Mouse (Mus musculus) forebrain, embryonic 14.5 days (tissue): ENCODE measurements around the gene Bpifb9a. TPM values are rescaled to one million over a fixed set of nuclear protein-coding genes. Genes with fewer than 3 reads are reported as not detected.
"Not testable (repeated sequence)": the region's sequence is repeated elsewhere in the genome, so short reads cannot be mapped to it uniquely, and the experiment has no call there.

Experiments
- ATAC-seq: fragments of 200-750 bp; cut with Nextera tagmentation; 2 replicates; pipeline ENCODE4 v1.8.0; 2017; ENCODE audit warnings: mild to moderate bottlenecking, moderate library complexity
- DNase-seq: peaks from one replicate; pipeline ENCODE4 v3.0.0-alpha.2; 2015; ENCODE audit warnings: low spot score
- H3K27ac ChIP-seq: fragments of 300-500 bp; sonication (generic); 2 replicates; pipeline ENCODE4 v1.5.1; 2014; ENCODE audit warnings: low read depth, mild to moderate bottlenecking, control low read depth, low read length, moderate library complexity
- H3K27me3 ChIP-seq: fragments of 300-500 bp; sonication (generic); replicated peaks from 2 replicates; pipeline ENCODE4 v1.6.1; 2014; ENCODE audit warnings: low read length, control low read depth, mixed read lengths; ENCODE audit not compliant: control insufficient read depth, insufficient read depth
- H3K36me3 ChIP-seq: fragments of 300-500 bp; sonication (generic); 2 replicates; pipeline ENCODE4 v1.6.1; 2014; ENCODE audit warnings: low read length, control low read depth; ENCODE audit not compliant: control insufficient read depth, insufficient read depth
- H3K4me1 ChIP-seq: fragments of 300-500 bp; sonication (generic); 2 replicates; pipeline ENCODE4 v1.6.1; 2014; ENCODE audit warnings: antibody characterized with exemption, low read length, control low read depth; ENCODE audit not compliant: control insufficient read depth, insufficient read depth
- H3K4me2 ChIP-seq: fragments of 300-500 bp; sonication (generic); 2 replicates; pipeline ENCODE4 v1.6.1; 2014; ENCODE audit warnings: mild to moderate bottlenecking, control low read depth, low read length
- H3K4me3 ChIP-seq: fragments of 300-500 bp; sonication (generic); 2 replicates; pipeline ENCODE4 v1.5.1; 2014; ENCODE audit warnings: low read depth, low read length, control low read depth
- H3K9ac ChIP-seq: fragments of 300-500 bp; sonication (generic); 2 replicates; pipeline ENCODE4 v1.6.1; 2014; ENCODE audit warnings: mild to moderate bottlenecking, low read length, control low read depth, moderate library complexity
- H3K9me3 ChIP-seq: fragments of 300-500 bp; sonication (generic); replicated peaks from 2 replicates; pipeline ENCODE4 v1.6.1; 2016; ENCODE audit warnings: low read length, control low read depth, mixed read lengths; ENCODE audit not compliant: control insufficient read depth
- WGBS: fragments of 180-500 bp; shearing (Covaris S2); extraction: QIAGEN DNeasy Blood & Tissue Kit; methylation state at CpG from one replicate; pipeline ENCODE4 v1.1.7; 2014; 5-methylcytosine and 5-hydroxymethylcytosine counted together
- polyA plus RNA-seq: library from polyadenylated mRNA; unstranded; fragments of >200 nt; fragmentation: Nextera tagmentation; extraction: Ambion mirVana; gene quantifications from 2 replicates; pipeline ENCODE4 v1.2.1, GENCODE M21; 2014

Gene Bpifb9a
- polyA plus RNA-seq, 1 experiment from 2014 or later, result not detected

DNA sequence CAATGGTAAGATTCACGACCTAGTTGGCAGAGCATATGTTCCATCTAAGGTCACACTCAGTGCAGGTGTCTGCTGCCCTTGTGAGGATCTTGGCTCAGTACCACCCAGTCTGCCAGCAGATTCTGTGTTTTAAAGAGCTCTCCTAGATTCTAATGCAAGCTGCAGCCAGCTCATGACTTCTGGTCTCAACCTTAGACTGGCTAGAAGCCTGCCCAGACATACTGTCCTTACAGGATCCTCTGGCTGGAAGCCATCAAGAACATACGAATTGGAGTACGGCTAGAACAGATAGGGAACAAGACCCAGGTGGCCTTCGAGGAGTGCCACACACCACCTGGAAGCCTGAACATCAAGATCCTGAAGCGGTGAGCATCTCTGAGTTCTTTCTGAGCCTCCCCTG is 29.8 kb upstream of the Bpifb9a start:
- Histone ChIP-seq H3K9me3 (no peaks in the 10 kb centered on the region), H3K4me3 (no peak overlapping the region), H3K27me3 (no peaks in the 10 kb centered on the region), H3K36me3 (no peaks in the 10 kb centered on the region), H3K27ac (no peak overlapping the region), H3K4me2 (no peak overlapping the region), H3K4me1 (peaks cover 7% of the 10 kb centered on the region), H3K9ac (no peak overlapping the region)
- ATAC-seq, result no peak
- WGBS, result 91% methylated on average over 5 of the region's 5 CpGs
- no peak for DNase-seq

GRCm38 (mm10) chr2:154233426-154233825 is 24.2 kb upstream of the Bpifb9a start:
- DNase-seq, result peak; percentile 45
- Histone ChIP-seq H3K4me1 (no peaks in the 10 kb centered on the region), H3K36me3 (no peaks in the 10 kb centered on the region), H3K9me3 (no peaks in the 10 kb centered on the region), H3K27ac (no peak overlapping the region), H3K9ac (no peak overlapping the region), H3K4me3 (no peak overlapping the region), H3K4me2 (no peak overlapping the region), H3K27me3 (no peaks in the 10 kb centered on the region)
- WGBS, result 79% methylated on average over 6 of the region's 6 CpGs
- ATAC-seq, result no peak

- DNase-seq (no peak), ATAC-seq (no peak)
- H3K4me1 ChIP-seq, result no peaks in the 10 kb centered on the region
- H3K4me3 ChIP-seq, result no peak overlapping the region
- no peaks in the 10 kb centered on the region for H3K36me3 ChIP-seq
- no peak overlapping the region for H3K27ac ChIP-seq
- H3K9ac ChIP-seq, result no peak overlapping the region
- no peak overlapping the region for H3K4me2 ChIP-seq
- 94% methylated on average over 6 of the region's 6 CpGs for WGBS
- H3K27me3 ChIP-seq, result no peaks in the 10 kb centered on the region
- H3K9me3 ChIP-seq, result no peaks in the 10 kb centered on the region
Measured at GRCm38 (mm10) chr2:154240771-154241170, 16.9 kb upstream of the Bpifb9a start.

DNA sequence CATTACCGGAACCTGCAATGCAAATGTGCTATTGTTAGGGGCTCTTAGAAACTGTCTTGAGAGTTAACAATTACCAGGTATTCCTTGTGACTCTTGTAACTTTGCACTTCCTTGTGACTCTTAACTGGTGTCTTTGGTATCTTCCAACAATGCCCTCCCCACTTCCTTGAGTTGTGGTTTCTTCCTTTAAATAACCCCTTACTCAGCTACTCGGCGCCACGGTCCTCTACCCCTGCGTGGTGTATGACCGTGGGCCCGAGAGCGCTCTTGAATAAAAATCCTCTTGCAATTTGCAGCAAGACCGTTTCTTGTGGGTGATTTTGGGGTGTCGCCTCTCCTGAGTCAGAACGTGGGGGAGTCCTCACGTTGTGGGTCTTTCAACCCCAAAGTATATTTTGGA is 14.9 kb upstream of the Bpifb9a start:
- not testable (repeated sequence) for H3K36me3 ChIP-seq, H3K4me1 ChIP-seq, H3K27ac ChIP-seq, ATAC-seq, H3K4me3 ChIP-seq, DNase-seq, H3K4me2 ChIP-seq, H3K9ac ChIP-seq, H3K9me3 ChIP-seq, H3K27me3 ChIP-seq
- WGBS, result 96% methylated on average over 11 of the region's 12 CpGs

DNA sequence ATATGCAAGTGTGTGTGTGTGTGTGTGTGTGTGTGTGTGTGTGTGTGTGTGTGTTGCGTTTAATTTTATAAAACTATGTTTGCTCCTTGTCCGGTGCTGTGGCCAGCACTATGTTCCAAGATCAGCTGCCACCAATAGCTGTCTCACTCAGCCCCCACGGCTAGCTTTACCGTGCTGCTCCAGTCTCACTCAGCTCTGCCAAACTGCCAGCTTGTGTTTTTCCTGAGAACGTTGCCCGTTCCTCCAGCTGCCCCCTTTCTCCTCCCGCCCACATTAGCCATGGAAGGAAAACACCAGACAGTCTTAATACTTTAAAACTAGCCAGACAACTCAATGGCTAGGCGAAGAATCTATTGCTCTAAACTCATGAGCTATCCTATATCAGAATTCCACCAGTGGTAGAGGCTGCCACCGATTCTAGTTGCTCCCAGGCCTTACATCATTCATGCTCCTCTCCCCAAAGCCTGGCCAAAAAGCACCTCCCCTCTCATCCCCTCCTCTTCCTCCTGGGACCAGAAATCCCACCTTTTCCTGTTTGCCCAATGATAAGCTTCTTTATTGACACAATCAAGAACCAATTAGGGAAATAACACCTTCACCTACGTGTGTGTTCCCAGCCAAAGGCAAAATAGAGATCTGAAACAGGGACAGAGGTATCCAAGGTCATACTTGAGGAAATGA is 14.2 kb upstream of the Bpifb9a start:
- H3K4me3 ChIP-seq, result no peak overlapping the region
- no peak overlapping the region for H3K4me2 ChIP-seq
- no peaks in the 10 kb centered on the region for H3K36me3 ChIP-seq
- H3K4me1 ChIP-seq, result no peaks in the 10 kb centered on the region
- DNase-seq, result no peak
- H3K27ac ChIP-seq, result no peak overlapping the region
- H3K27me3 ChIP-seq, result no peaks in the 10 kb centered on the region
- H3K9ac ChIP-seq, result no peak overlapping the region
- no peaks in the 10 kb centered on the region for H3K9me3 ChIP-seq
- WGBS, result 84% methylated on average over 10 of the region's 10 CpGs
- no peak for ATAC-seq

- H3K9ac ChIP-seq, result no peak overlapping the region
- no peak overlapping the region for H3K27ac ChIP-seq
- no peaks in the 10 kb centered on the region for H3K4me1 ChIP-seq
- H3K27me3 ChIP-seq, result no peaks in the 10 kb centered on the region
- 94% methylated on average over 5 of the region's 5 CpGs for WGBS
- no peak overlapping the region for H3K4me3 ChIP-seq
- DNase-seq (no peak), ATAC-seq (no peak)
- H3K9me3 ChIP-seq, result no peaks in the 10 kb centered on the region
- no peaks in the 10 kb centered on the region for H3K36me3 ChIP-seq
- no peak overlapping the region for H3K4me2 ChIP-seq
Measured at GRCm38 (mm10) chr2:154245322-154245721, 12.3 kb upstream of the Bpifb9a start.

GRCm38 (mm10) chr2:154255254-154255653 is 2.4 kb upstream of the Bpifb9a start:
- H3K9ac ChIP-seq, ATAC-seq, DNase-seq, H3K4me1 ChIP-seq, H3K36me3 ChIP-seq, H3K4me3 ChIP-seq, H3K9me3 ChIP-seq, H3K4me2 ChIP-seq, H3K27ac ChIP-seq, H3K27me3 ChIP-seq: not testable (repeated sequence)
- 93% methylated on average over 2 of the region's 4 CpGs for WGBS

- no peak for ATAC-seq
- H3K36me3 ChIP-seq, result no peaks in the 10 kb centered on the region
- H3K4me2 ChIP-seq, result no peak overlapping the region
- DNase-seq, result no peak
- no peak overlapping the region for H3K27ac ChIP-seq
- H3K27me3 ChIP-seq, result no peaks in the 10 kb centered on the region
- no peak overlapping the region for H3K4me3 ChIP-seq
- 71% methylated on average over 4 of the region's 4 CpGs for WGBS
- H3K9ac ChIP-seq, result no peak overlapping the region
- H3K9me3 ChIP-seq, result no peaks in the 10 kb centered on the region
- H3K4me1 ChIP-seq, result no peaks in the 10 kb centered on the region
Measured at GRCm38 (mm10) chr2:154255770-154256169, 1.9 kb upstream of the Bpifb9a start.

- not testable (repeated sequence) for DNase-seq, H3K9me3 ChIP-seq, H3K36me3 ChIP-seq, H3K4me3 ChIP-seq, H3K27me3 ChIP-seq, H3K4me2 ChIP-seq, ATAC-seq, H3K4me1 ChIP-seq, H3K9ac ChIP-seq, H3K27ac ChIP-seq
- WGBS, result 76% methylated on average over 3 of the region's 3 CpGs
Measured at GRCm38 (mm10) chr2:154264397-154264796, 6.7 kb downstream of the Bpifb9a start.
